In the genomic region with DNA sequence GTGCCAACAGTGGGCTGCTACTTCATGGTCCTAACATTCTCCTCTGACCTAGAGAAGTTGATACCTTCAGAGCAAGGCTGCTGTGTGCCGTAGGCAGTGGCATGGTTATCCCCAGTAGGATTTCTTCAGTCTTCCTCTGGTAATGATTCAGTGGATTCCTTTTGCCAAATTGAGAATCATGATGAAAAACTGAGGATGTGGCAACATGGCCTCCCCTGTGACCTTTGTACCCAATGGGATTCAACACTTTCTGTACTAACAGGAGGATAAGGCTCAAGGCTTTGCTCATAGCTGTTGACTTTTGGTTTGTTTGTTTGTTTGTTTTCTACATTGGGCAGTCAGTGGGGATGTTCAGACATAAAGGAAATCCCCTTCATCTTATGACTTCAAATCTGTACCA, we compare ENCODE assay signal across 21 mouse cellular contexts.
"Had no signal": no experiment of that assay in that cellular context is flagged by ENCODE, and none has a peak within 500 bp of the region (broad histone marks: within the 10 kb centered on the region; RNA-seq: fewer than 3 reads in every experiment).

No protein-coding gene starts in this region.

- H3K4me3 ChIP-seq: layer of hippocampus, adult 2 months; left cerebral cortex, adult 2 months; liver, embryonic 12.5 days; liver, embryonic 15.5 days; lung, embryonic 15.5 days; megakaryocyte, embryonic 14.5 days; midbrain, embryonic 10.5 days; midbrain, embryonic 13.5 days; myocyte; neural tube, embryonic 13.5 days; stomach, embryonic 15.5 days had no signal

- H3K36me3 ChIP-seq: liver, embryonic 12.5 days; liver, embryonic 15.5 days; lung, embryonic 15.5 days; midbrain, embryonic 10.5 days; midbrain, embryonic 13.5 days; neural tube, embryonic 13.5 days; stomach, embryonic 15.5 days had no signal

- H3K4me1 ChIP-seq: liver, embryonic 12.5 days; liver, embryonic 15.5 days; lung, embryonic 15.5 days; megakaryocyte, embryonic 14.5 days had no signal

- H3K9ac ChIP-seq: liver, embryonic 12.5 days; liver, embryonic 15.5 days; lung, embryonic 15.5 days; midbrain, embryonic 13.5 days; neural tube, embryonic 13.5 days; stomach, embryonic 15.5 days had no signal

- H3K27ac ChIP-seq: layer of hippocampus, adult 2 months; left cerebral cortex, adult 2 months; liver, embryonic 12.5 days; liver, embryonic 15.5 days; lung, embryonic 15.5 days; midbrain, embryonic 10.5 days; midbrain, embryonic 13.5 days; neural tube, embryonic 13.5 days had no signal

- H3K27me3 ChIP-seq: liver, embryonic 12.5 days; liver, embryonic 15.5 days; lung, embryonic 15.5 days; megakaryocyte, embryonic 14.5 days; stomach, embryonic 15.5 days had no signal

- DNase-seq: kidney, adult 9 months; kidney, postnatal 25 days; layer of hippocampus, postnatal 36 days; lung, adult 18-20 months; lung, postnatal 10 days; lung, postnatal 36 days; retina, postnatal 1 day; right cerebral cortex, postnatal 25 days; spleen, adult 18-20 months; thymus, postnatal 25 days had no signal
